Mouse (Mus musculus) lung, embryonic 16.5 days (tissue): ENCODE measurements at regions not wholly inside any gene's neighbourhood (a gene's known extent, or its start where the extent isn't known, plus 50 kb on each side); places are given as distances from the start of the nearest gene placed in this dataset.

ENCODE experiments used
- ATAC-seq: fragments of 200-750 bp; cut with Nextera tagmentation; 2 replicates; pipeline ENCODE4 v1.8.0; 2017; ENCODE audit warnings: low read depth, mild to moderate bottlenecking, moderate library complexity
- H3K27ac ChIP-seq: fragments of 300-500 bp; sonication (generic); 2 replicates; pipeline ENCODE4 v1.5.1; 2014; ENCODE audit warnings: mild to moderate bottlenecking, control low read depth, low read length
- H3K27me3 ChIP-seq: fragments of 300-500 bp; sonication (generic); 2 replicates; pipeline ENCODE4 v1.6.1; 2014; ENCODE audit warnings: low read depth, low read length, mixed read lengths; ENCODE audit not compliant: control insufficient read depth, insufficient read depth
- H3K36me3 ChIP-seq: fragments of 300-500 bp; sonication (generic); 2 replicates; pipeline ENCODE4 v1.6.1; 2014; ENCODE audit warnings: low read length; ENCODE audit not compliant: control insufficient read depth, insufficient read depth
- H3K4me1 ChIP-seq: fragments of 300-500 bp; sonication (generic); replicated peaks from 2 replicates; pipeline ENCODE4 v1.6.1; 2014; ENCODE audit warnings: low read length, mixed read lengths; ENCODE audit not compliant: control insufficient read depth, insufficient read depth
- H3K4me2 ChIP-seq: fragments of 300-500 bp; sonication (generic); 2 replicates; pipeline ENCODE4 v1.6.1; 2014; ENCODE audit warnings: low read depth, low read length, control low read depth
- H3K4me3 ChIP-seq: fragments of 300-500 bp; sonication (generic); 2 replicates; pipeline ENCODE4 v1.5.1; 2014; ENCODE audit warnings: mild to moderate bottlenecking, low read length, control low read depth
- H3K9ac ChIP-seq: fragments of 300-500 bp; sonication (generic); 2 replicates; pipeline ENCODE4 v1.6.1; 2014; ENCODE audit warnings: low read length, control low read depth
- H3K9me3 ChIP-seq: fragments of 300-500 bp; sonication (generic); 2 replicates; pipeline ENCODE4 v1.6.1; 2016; ENCODE audit warnings: low read length; ENCODE audit not compliant: control insufficient read depth
- WGBS: fragments of 180-500 bp; shearing (Covaris S2); extraction: QIAGEN DNeasy Blood & Tissue Kit; methylation state at CpG from one replicate; pipeline ENCODE4 v1.1.7; 2014; 5-methylcytosine and 5-hydroxymethylcytosine counted together

DNA sequence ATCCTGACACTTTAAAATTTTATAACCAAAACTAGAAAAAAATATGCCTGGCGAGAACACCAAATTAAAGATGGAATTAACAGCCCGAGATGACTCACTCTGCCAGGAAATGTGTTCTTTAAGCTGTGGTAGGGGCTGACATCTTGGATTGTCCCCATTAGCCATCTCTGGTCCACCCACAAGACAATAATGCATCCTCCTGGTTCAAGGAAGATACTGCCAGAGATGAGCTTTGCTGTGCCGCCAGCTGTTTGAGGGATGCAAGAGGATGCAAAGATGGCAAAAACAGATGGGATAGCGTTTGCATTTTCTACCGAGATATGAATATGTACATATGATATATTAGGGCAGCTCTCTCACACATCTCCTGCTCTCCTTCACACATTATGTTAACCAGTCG lies 382.3 kb upstream of the Pkn2 start:
- Histone ChIP-seq H3K4me1 (no peaks in the 10 kb centered on the region), H3K27ac (no peak overlapping the region), H3K36me3 (no peaks in the 10 kb centered on the region), H3K9me3 (no peaks in the 10 kb centered on the region), H3K9ac (no peak overlapping the region), H3K27me3 (no peaks in the 10 kb centered on the region), H3K4me3 (no peak overlapping the region), H3K4me2 (no peak overlapping the region)
- WGBS, result 84% methylated on average over 6 of the region's 6 CpGs
- ATAC-seq, result no peak

DNA sequence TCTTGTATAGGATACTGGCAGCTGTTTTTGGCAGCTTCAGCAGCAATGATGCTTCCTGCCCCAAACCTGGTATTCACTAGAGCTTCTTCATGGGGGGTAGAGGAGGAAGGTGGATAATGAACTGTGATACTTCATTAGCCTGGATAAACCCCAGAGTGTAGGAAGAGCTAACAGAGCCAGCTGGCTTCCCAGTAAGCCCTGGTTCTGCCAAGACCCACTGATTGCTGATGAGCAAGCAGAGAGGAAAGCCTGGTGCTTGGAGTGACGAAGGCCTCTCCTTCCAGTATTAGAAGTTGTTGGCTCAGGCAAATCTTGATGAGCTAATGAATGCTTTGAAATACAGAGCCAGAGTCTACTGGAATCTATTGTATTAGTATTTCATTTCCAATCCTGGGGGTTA lies 370.8 kb upstream of the Pkn2 start:
- H3K9ac ChIP-seq, result no peak overlapping the region
- no peaks in the 10 kb centered on the region for H3K27me3 ChIP-seq
- H3K27ac ChIP-seq, result no peak overlapping the region
- no peak for ATAC-seq
- H3K4me3 ChIP-seq, result no peak overlapping the region
- no peaks in the 10 kb centered on the region for H3K4me1 ChIP-seq
- H3K4me2 ChIP-seq, result no peak overlapping the region
- WGBS, result 58% methylated on average over 1 of the region's 1 CpGs
- H3K9me3 ChIP-seq, result no peaks in the 10 kb centered on the region
- H3K36me3 ChIP-seq, result no peaks in the 10 kb centered on the region

DNA sequence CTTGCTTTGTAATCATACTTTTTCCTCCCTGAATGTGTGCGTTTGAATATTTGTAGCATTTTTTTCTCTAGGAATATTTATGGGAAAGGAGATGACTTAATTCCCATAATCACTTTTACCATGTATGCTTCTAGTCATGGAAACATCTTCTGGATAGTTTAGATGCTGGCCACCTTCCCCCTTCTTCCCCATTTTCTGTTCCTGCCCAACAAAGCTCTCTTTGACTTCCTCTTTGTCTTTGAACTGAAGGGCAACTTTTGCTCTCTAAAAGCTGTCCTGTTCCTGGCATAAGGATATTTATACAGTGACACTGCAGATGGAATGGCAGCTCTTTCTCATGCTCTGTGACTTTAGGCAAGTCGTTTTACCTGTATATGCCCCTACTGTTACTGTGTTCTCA lies 370.2 kb upstream of the Pkn2 start:
- H3K27ac ChIP-seq, result no peak overlapping the region
- H3K36me3 ChIP-seq, result no peaks in the 10 kb centered on the region
- H3K4me2 ChIP-seq, result no peak overlapping the region
- 80% methylated on average over 2 of the region's 2 CpGs for WGBS
- no peaks in the 10 kb centered on the region for H3K9me3 ChIP-seq
- H3K9ac ChIP-seq, result no peak overlapping the region
- no peaks in the 10 kb centered on the region for H3K4me1 ChIP-seq
- H3K4me3 ChIP-seq, result no peak overlapping the region
- ATAC-seq, result no peak
- no peaks in the 10 kb centered on the region for H3K27me3 ChIP-seq

DNA sequence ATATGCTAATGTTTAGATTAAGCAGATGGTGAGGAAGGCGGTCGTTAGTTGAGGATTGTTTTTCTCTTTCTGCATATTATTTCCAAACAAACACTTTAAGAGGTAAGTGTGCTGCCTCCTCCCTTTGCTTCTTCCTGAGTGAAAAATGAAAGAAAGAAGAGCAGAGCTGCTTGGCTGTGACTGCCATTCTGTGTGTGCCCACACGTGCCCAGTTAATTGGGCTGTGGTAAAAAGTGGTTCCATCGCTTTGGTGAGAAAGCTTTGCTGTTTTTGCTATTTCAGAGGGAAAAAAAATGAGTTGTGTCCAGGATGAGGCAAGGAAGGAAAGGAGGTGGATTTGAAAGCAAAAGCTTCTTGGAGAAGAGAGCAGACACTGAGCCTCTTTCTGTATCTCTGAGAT lies 360.9 kb upstream of the Pkn2 start:
- Histone ChIP-seq H3K4me3 (no peak overlapping the region), H3K9me3 (no peaks in the 10 kb centered on the region), H3K4me2 (peak overlapping the region; percentile 11; the same call in 1 of the 2 replicates), H3K27ac (no peak overlapping the region), H3K4me1 (no peaks in the 10 kb centered on the region), H3K27me3 (no peaks in the 10 kb centered on the region), H3K36me3 (no peaks in the 10 kb centered on the region), H3K9ac (no peak overlapping the region)
- no peak for ATAC-seq
- 50% methylated on average over 4 of the region's 4 CpGs for WGBS

DNA sequence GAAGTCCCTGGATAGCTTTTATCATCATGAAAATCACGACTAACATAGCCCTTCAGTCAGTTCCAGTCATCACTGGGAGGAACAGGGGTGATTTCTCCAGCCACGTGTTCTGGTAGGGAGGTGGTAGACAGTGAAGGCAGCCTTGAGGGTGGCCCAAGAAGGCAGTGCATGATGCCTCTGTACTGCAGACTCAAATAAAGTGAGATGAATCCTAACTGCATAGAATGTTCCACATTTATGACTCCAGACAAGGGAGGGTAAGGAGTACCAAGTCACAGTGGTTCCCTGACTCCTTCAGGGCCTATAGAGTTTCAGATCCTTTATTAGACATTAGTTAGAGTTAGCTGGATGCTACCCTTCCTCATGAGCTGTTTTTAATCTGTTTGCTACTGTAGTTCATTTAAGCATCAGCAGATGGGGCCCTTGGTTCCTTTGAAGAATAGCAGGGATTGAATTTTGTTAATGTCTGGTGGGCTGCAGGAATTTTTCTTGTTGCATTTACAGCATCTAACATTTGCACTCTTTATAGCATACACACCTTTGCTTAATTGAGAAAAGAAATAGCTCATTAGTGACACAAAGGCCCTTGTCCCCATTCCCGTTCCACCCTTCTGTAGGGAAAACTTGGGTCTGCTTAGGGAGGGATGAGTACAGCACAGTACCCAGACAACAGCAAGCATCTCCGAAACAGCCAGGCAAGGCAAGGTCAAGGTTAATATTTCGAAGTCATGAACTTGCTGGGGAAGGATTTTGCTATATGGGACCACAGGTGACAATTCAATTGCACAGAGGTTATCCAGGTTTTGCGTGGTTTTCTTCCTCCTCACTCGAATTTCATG lies 359.0 kb upstream of the Pkn2 start:
- Histone ChIP-seq H3K4me3 (no peak overlapping the region), H3K4me2 (no peak overlapping the region), H3K27me3 (no peaks in the 10 kb centered on the region), H3K4me1 (no peaks in the 10 kb centered on the region), H3K9me3 (no peaks in the 10 kb centered on the region), H3K36me3 (no peaks in the 10 kb centered on the region), H3K9ac (no peak overlapping the region), H3K27ac (no peak overlapping the region)
- WGBS, result 68% methylated on average over 7 of the region's 7 CpGs
- no peak for ATAC-seq

DNA sequence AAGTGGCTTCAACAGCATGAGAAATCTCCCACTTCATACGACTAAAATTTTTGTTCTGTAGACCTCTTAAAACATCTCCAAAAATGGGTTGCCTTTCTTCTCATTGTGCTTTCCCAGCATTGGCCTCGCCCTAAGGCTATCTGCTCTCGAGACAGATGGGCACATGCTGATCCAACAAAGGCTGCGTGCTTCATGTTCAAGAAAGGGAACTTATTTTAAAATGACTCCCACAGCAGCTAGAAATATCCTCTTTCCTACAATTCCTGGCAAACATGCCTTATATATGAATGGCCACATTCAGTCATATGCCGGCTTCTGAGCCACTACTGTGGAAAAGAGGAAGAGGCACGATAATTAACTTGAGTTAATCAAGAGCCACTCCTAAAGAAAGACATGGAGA lies 356.7 kb upstream of the Pkn2 start:
- Histone ChIP-seq H3K9me3 (no peaks in the 10 kb centered on the region), H3K27me3 (no peaks in the 10 kb centered on the region), H3K4me1 (no peaks in the 10 kb centered on the region), H3K4me3 (no peak overlapping the region), H3K4me2 (no peak overlapping the region), H3K27ac (no peak overlapping the region), H3K36me3 (no peaks in the 10 kb centered on the region), H3K9ac (no peak overlapping the region)
- 82% methylated on average over 6 of the region's 6 CpGs for WGBS
- no peak for ATAC-seq

DNA sequence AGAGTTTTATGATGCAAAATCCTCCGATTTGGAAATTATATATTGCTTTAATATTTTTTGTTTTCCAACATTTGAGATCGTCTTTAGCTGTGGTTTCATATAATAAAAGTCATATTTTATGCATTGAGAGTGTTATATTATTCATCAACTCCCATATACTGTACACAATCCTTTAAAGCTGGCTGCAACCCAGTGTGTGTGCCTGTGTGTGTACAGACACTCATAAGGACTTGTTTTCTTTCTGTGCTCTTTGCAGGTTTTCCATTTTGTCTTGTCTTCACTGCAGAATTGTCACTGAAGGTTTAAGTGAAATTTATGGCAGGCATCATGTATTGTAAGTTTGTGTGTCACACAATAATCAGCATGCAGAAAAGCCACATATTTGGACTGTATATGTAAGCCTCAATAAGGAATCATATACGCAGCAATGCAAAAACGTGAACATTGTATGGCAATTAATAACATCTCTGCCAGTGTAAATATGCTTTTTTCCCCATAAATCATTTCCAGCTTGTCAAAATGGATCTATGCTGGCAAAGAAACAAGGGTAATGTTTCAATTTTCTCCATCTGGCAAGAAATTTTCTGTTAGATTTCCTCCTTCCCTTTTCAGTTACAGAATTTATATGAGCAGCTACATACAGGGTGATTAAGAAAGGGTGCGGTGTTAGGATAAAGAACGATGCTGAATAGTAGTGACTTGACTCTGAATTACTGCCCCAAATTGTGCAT lies 342.4 kb upstream of the Pkn2 start:
- Histone ChIP-seq H3K36me3 (no peaks in the 10 kb centered on the region), H3K4me2 (no peak overlapping the region), H3K27me3 (no peaks in the 10 kb centered on the region), H3K9me3 (no peaks in the 10 kb centered on the region), H3K27ac (no peak overlapping the region), H3K4me3 (no peak overlapping the region), H3K4me1 (no peaks in the 10 kb centered on the region), H3K9ac (no peak overlapping the region)
- no peak for ATAC-seq
- WGBS, result 69% methylated on average over 6 of the region's 6 CpGs

DNA sequence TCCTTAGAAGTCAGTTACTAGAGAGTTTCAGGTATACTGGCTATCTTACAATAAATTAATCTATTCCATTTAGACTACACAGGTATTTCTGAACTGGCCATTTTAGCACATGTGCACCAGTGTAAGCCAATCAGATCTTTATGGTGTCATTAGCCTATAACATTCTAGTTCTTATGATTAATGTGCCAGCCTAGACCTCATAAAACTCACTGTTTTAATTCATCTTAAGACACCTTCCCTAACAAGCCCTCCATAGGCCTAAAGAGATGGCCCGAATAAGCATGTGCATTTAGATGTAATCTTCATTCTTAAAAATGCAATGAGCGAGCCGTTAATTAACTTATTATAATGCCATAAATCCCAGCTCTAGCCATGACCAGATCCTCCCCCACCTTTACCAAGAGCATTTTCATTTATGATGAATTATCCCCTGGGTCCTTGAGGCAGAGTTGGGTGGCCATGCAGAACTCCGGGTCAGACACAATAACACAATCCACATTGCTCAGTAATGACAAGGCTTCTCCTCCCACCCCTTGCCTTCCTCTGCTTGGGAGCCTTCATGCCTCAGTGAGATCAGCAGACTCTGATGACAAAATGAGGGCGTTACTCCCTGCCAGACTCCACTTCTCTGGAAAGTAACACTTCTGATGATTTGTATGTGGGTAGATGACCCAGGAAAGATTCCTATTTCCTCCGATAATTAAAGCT lies 311.6 kb upstream of the Pkn2 start:
- Histone ChIP-seq H3K27me3 (no peaks in the 10 kb centered on the region), H3K9me3 (no peaks in the 10 kb centered on the region), H3K4me1 (no peaks in the 10 kb centered on the region), H3K27ac (no peak overlapping the region), H3K4me2 (no peak overlapping the region), H3K36me3 (no peaks in the 10 kb centered on the region), H3K9ac (no peak overlapping the region), H3K4me3 (no peak overlapping the region)
- ATAC-seq, result no peak
- 82% methylated on average over 6 of the region's 6 CpGs for WGBS

DNA sequence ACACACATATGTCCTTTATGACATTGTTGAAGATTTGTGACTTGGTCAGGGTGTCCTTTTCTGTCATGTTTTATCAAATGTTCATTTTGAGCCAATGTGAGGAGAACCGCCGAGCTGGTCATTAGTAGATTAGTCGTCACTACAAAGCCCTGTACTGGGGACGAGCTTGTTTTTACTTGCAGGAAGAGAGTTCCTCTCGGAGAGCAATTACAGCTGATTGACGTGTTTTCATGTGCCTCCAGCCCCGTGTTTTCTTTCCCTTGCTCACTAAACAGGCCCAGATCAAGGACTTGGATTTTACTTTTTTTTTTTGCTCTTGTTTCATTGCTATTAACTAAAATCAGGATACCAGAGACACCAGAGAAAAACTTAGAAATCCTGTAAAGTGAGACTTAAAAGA lies 307.1 kb upstream of the Pkn2 start:
- H3K9ac ChIP-seq, result no peak overlapping the region
- no peak overlapping the region for H3K4me3 ChIP-seq
- no peaks in the 10 kb centered on the region for H3K27me3 ChIP-seq
- H3K4me1 ChIP-seq, result no peaks in the 10 kb centered on the region
- H3K4me2 ChIP-seq, result no peak overlapping the region
- no peaks in the 10 kb centered on the region for H3K9me3 ChIP-seq
- WGBS, result 34% methylated on average over 7 of the region's 7 CpGs
- H3K27ac ChIP-seq, result no peak overlapping the region
- H3K36me3 ChIP-seq, result no peaks in the 10 kb centered on the region
- no peak for ATAC-seq
